Mouse (Mus musculus) C2C12 (cell line): ENCODE results near the gene Chchd3.

Experiments used
- CEBPB ChIP-seq: IDR thresholded peaks from one replicate; pipeline ENCODE4 v1.6.1; 2011; ENCODE audit warnings: low read depth, mild to moderate bottlenecking, control low read depth, moderate library complexity
- CTCF ChIP-seq: IDR thresholded peaks from one replicate; pipeline ENCODE4 v1.5.1; 2011; ENCODE audit not compliant: control insufficient read depth, insufficient read depth, insufficient read length
- FOSL1 ChIP-seq: IDR thresholded peaks from one replicate; pipeline ENCODE4 v1.8.0; 2011; ENCODE audit warnings: mild to moderate bottlenecking, low read length; ENCODE audit not compliant: poor library complexity, insufficient read depth, severe bottlenecking
- MAX ChIP-seq: IDR thresholded peaks from one replicate; pipeline ENCODE4 v1.6.1; 2011; ENCODE audit warnings: mild to moderate bottlenecking, control low read depth
- MYOD1 ChIP-seq: IDR thresholded peaks from one replicate; pipeline ENCODE4 v1.6.1; 2011; ENCODE audit warnings: low read depth; ENCODE audit not compliant: control insufficient read depth, insufficient read length
- USF1 ChIP-seq: IDR thresholded peaks from one replicate; pipeline ENCODE4 v1.6.1; 2011; ENCODE audit warnings: low read depth, mild to moderate bottlenecking, control low read depth, moderate library complexity

GRCm38 (mm10) chr6:32872805-32873204, 187.3 kb downstream of the Chchd3 start:
- TF ChIP-seq MAX (no peak), CTCF (no peak), USF1 (no peak), CEBPB (no peak), MYOD1 (no peak), FOSL1 (no peak)
